Mouse (Mus musculus) heart, postnatal 14 days (tissue): ENCODE measurements at regions not wholly inside any gene's neighbourhood (a gene's known extent, or its start where the extent isn't known, plus 50 kb on each side); places are given as distances from the start of the nearest gene placed in this dataset.

Experiments used
- DNase-seq, 2 experiments: peaks; one replicate each; pipeline ENCODE4 v3.0.0; 2021 to 2022
- intact Hi-C: fragments of 180-260 bp; cut with DNase I; formaldehyde crosslinking; loops from one replicate; pipeline ENCODE4 v1.15.1; 2025

- DNase-seq, result no peak
- intact Hi-C loops, result no loop called here
Measured at GRCm38 (mm10) chr15:24992665-24993324, 420.8 kb downstream of the Basp1 start.

- intact Hi-C loops, result no loop called here
- no peak for DNase-seq
Measured at GRCm38 (mm10) chr15:24990082-24990786, 423.3 kb downstream of the Basp1 start.

- intact Hi-C loops, result no loop called here
- DNase-seq, result no peak
Measured at GRCm38 (mm10) chr15:24980841-24981240, 432.7 kb downstream of the Basp1 start.

- intact Hi-C loops, result no loop called here
- DNase-seq, result no peak
Measured at GRCm38 (mm10) chr15:24972020-24972419, 441.5 kb downstream of the Basp1 start.

GRCm38 (mm10) chr15:24969391-24969812, 444.2 kb downstream of the Basp1 start:
- intact Hi-C loops, result no loop called here
- no peak for DNase-seq

GRCm38 (mm10) chr15:24968636-24969317, 444.8 kb downstream of the Basp1 start:
- intact Hi-C loops, result no loop called here
- no peak for DNase-seq

GRCm38 (mm10) chr15:24929742-24930141, 483.8 kb downstream of the Basp1 start:
- intact Hi-C loops, result no loop called here
- no peak for DNase-seq

- DNase-seq, result no peak
- intact Hi-C loops, result no loop called here
Measured at GRCm38 (mm10) chr15:24911866-24912265, 501.7 kb downstream of the Basp1 start.

GRCm38 (mm10) chr15:24911466-24911865, 502.1 kb downstream of the Basp1 start:
- DNase-seq, result no peak
- intact Hi-C loops, result no loop called here

- no peak for DNase-seq
- intact Hi-C loops, result no loop called here
Measured at GRCm38 (mm10) chr15:24906957-24907356, 506.6 kb downstream of the Basp1 start.

- intact Hi-C loops, result no loop called here
- DNase-seq, result no peak
Measured at GRCm38 (mm10) chr15:24878846-24879245, 534.7 kb downstream of the Basp1 start.

GRCm38 (mm10) chr15:24877711-24878598, 535.6 kb downstream of the Basp1 start:
- DNase-seq, result no peak
- intact Hi-C loops, result no loop called here

- intact Hi-C loops, result no loop called here
- no peak for DNase-seq
Measured at GRCm38 (mm10) chr15:24876157-24876731, 537.3 kb downstream of the Basp1 start.

- DNase-seq, result no peak
- intact Hi-C loops, result no loop called here
Measured at GRCm38 (mm10) chr15:24840271-24840670, 573.3 kb downstream of the Basp1 start.

- intact Hi-C loops, result no loop called here
- no peak for DNase-seq
Measured at GRCm38 (mm10) chr15:24838390-24838789, 575.2 kb downstream of the Basp1 start.

GRCm38 (mm10) chr15:24827881-24828280, 585.7 kb downstream of the Basp1 start:
- intact Hi-C loops, result no loop called here
- no peak for DNase-seq

- intact Hi-C loops, result no loop called here
- DNase-seq, result no peak
Measured at GRCm38 (mm10) chr15:24827259-24827658, 586.3 kb downstream of the Basp1 start.

GRCm38 (mm10) chr15:24796836-24797235, 616.7 kb downstream of the Basp1 start:
- intact Hi-C loops, result no loop called here
- no peak for DNase-seq

- no peak for DNase-seq
Measured at GRCm38 (mm10) chr15:24793381-24793780, 620.2 kb downstream of the Basp1 start.

GRCm38 (mm10) chr15:24786336-24786735, 627.2 kb downstream of the Basp1 start:
- DNase-seq, result no peak
- intact Hi-C loops, result no loop called here

More at GRCm38 (mm10) chr15:24793381-24793780, 620.2 kb downstream of the Basp1 start:
- intact Hi-C loops, result no loop called here
